Mouse (Mus musculus) CH12.LX (cell line): ENCODE results near the gene Phf1. TPM values are rescaled to one million over a fixed set of nuclear protein-coding genes. Genes with fewer than 3 reads are reported as not detected.
A peak's percentile ranks its signal among the peaks of the same experiment; 100 is the strongest.
"Not testable (repeated sequence)": the region's sequence is repeated elsewhere in the genome, so short reads cannot be mapped to it uniquely, and the experiment has no call there.

Experiments used
- DNase-seq: peaks from one replicate; pipeline ENCODE4 v3.0.0-alpha.2; 2013; ENCODE audit errors: extremely low read depth
- H3K27ac ChIP-seq: 2 replicates; pipeline ENCODE4 v1.5.1; 2012; ENCODE audit warnings: low read depth, mild to moderate bottlenecking, control low read depth, moderate library complexity; ENCODE audit not compliant: insufficient read depth
- H3K27me3 ChIP-seq: replicated peaks from 2 replicates; pipeline ENCODE3; 2012; ENCODE audit warnings: inconsistent platforms
- H3K36me3 ChIP-seq, 2 experiments: replicated peaks in 1 of 2; 2 replicates each; pipeline versions ENCODE3 to v1.6.1; 2012; ENCODE audit warnings: inconsistent platforms in 1 of 2, low read length in 1 of 2, mild to moderate bottlenecking in 1 of 2, mixed read lengths in 1 of 2, moderate library complexity in 1 of 2; ENCODE audit not compliant: control insufficient read depth in 1 of 2, insufficient read depth in 1 of 2
- H3K4me1 ChIP-seq, 2 experiments: 2 replicates each; pipeline ENCODE4 v1.6.1; 2012; ENCODE audit warnings: inconsistent platforms in 1 of 2, moderate library complexity in 1 of 2; ENCODE audit not compliant: insufficient read depth in 2 of 2, control insufficient read depth in 1 of 2
- H3K4me2 ChIP-seq: 2 replicates; pipeline ENCODE4 v1.6.1; 2012; ENCODE audit warnings: low read depth, mild to moderate bottlenecking, control low read depth; ENCODE audit not compliant: poor library complexity, insufficient read depth, severe bottlenecking
- H3K4me3 ChIP-seq, 3 experiments: fragments of 150-350 bp in 1 of 3; sonication (generic) in 1 of 3; replicated peaks in 1 of 3; 2 replicates each; pipeline versions ENCODE3 to v1.5.1; 2011 to 2012; ENCODE audit warnings: low read depth in 2 of 3, low read length in 2 of 3, mild to moderate bottlenecking in 2 of 3, moderate library complexity in 2 of 3, control low read depth in 1 of 3, improper control_type of control experiment in 1 of 3, inconsistent platforms in 1 of 3, mixed read lengths in 1 of 3; ENCODE audit not compliant: poor library complexity in 1 of 3
- H3K79me2 ChIP-seq: replicated peaks from 2 replicates; pipeline ENCODE4 v1.6.1; 2012; ENCODE audit warnings: mild to moderate bottlenecking, moderate library complexity; ENCODE audit not compliant: control insufficient read depth, poor library complexity, insufficient read depth, severe bottlenecking; ENCODE audit errors: extremely low read depth
- H3K9ac ChIP-seq: 2 replicates; pipeline ENCODE4 v1.6.1; 2012; ENCODE audit warnings: low read depth, mild to moderate bottlenecking, control low read depth, moderate library complexity; ENCODE audit not compliant: insufficient read depth
- H3K9me3 ChIP-seq: replicated peaks from 2 replicates; pipeline ENCODE3; 2012; ENCODE audit warnings: low read length, inconsistent platforms, mixed read lengths
- CTCF ChIP-seq, 2 experiments: IDR thresholded peaks in 1 of 2; conservative IDR thresholded peaks in 1 of 2; 2 replicates each; pipeline ENCODE4 v1.5.1; 2011 to 2012; ENCODE audit warnings: low read depth in 2 of 2, low read length in 2 of 2, improper control_type of control experiment in 1 of 2, inconsistent platforms in 1 of 2, mild to moderate bottlenecking in 1 of 2, moderate library complexity in 1 of 2
- E2F4 ChIP-seq: IDR thresholded peaks from 2 replicates; pipeline ENCODE4 v1.6.1; 2011; ENCODE audit warnings: low read depth, low read length, improper control_type of control experiment; ENCODE audit not compliant: insufficient replicate concordance
- EP300 ChIP-seq: IDR thresholded peaks from 2 replicates; pipeline ENCODE4 v1.6.1; 2011; ENCODE audit warnings: low read length, improper control_type of control experiment
- HCFC1 ChIP-seq: IDR thresholded peaks from 2 replicates; pipeline ENCODE4 v1.6.1; 2012; ENCODE audit warnings: low read depth, mild to moderate bottlenecking, inconsistent platforms, low read length, improper control_type of control experiment
- IRF4 ChIP-seq: IDR thresholded peaks from 2 replicates; pipeline ENCODE4 v1.6.1; 2014; ENCODE audit warnings: low read depth, mild to moderate bottlenecking, inconsistent platforms, low read length, improper control_type of control experiment
- MAZ ChIP-seq: IDR thresholded peaks from 2 replicates; pipeline ENCODE4 v1.6.1; 2012; ENCODE audit warnings: low read depth, mild to moderate bottlenecking, inconsistent platforms, low read length, improper control_type of control experiment, moderate library complexity
- MYC ChIP-seq: IDR thresholded peaks from 2 replicates; pipeline ENCODE4 v1.6.1; 2011; ENCODE audit warnings: low read depth, mild to moderate bottlenecking, improper control_type of control experiment, low read length
- PAX5 ChIP-seq: IDR thresholded peaks from 2 replicates; pipeline ENCODE4 v1.6.1; 2012; ENCODE audit warnings: low read length, inconsistent platforms, mixed read lengths
- RAD21 ChIP-seq: IDR thresholded peaks from 2 replicates; pipeline ENCODE4 v1.6.1; 2011; ENCODE audit warnings: low read depth, mild to moderate bottlenecking, low read length, improper control_type of control experiment, moderate library complexity
- SMC3 ChIP-seq: IDR thresholded peaks from 2 replicates; pipeline ENCODE4 v1.6.1; 2011; ENCODE audit warnings: low read depth, low read length, improper control_type of control experiment
- TBP ChIP-seq: conservative IDR thresholded peaks from 2 replicates; pipeline ENCODE4 v1.6.1; 2011; ENCODE audit warnings: low read depth, low read length, improper control_type of control experiment
- UBTF ChIP-seq: IDR thresholded peaks from 2 replicates; pipeline ENCODE4 v1.6.1; 2012; ENCODE audit warnings: low read depth, mild to moderate bottlenecking, inconsistent platforms, low read length, improper control_type of control experiment, moderate library complexity
- ZC3H11A ChIP-seq: IDR thresholded peaks from 2 replicates; pipeline ENCODE4 v1.6.1; 2012; ENCODE audit warnings: low read depth, mild to moderate bottlenecking, inconsistent platforms, low read length, improper control_type of control experiment
- ZKSCAN1 ChIP-seq: IDR thresholded peaks from 2 replicates; pipeline ENCODE4 v1.6.1; 2012; ENCODE audit warnings: low read depth, inconsistent platforms, low read length, improper control_type of control experiment, borderline replicate concordance
- ZNF384 ChIP-seq: IDR thresholded peaks from 2 replicates; pipeline ENCODE4 v1.6.1; 2012; ENCODE audit warnings: low read depth, low read length, improper control_type of control experiment, inconsistent platforms
- dilution Hi-C: fragments of 300-500 bp; cut with MboI; formaldehyde crosslinking; loops from 2 replicates; pipeline ENCODE4 v1.14.3; 2020; ENCODE audit warnings: low sequenced_read_pairs; ENCODE audit not compliant: extremely low pct_unique_long_range_greater_than_20kb, extremely low pct_ligation_motif_present
- in situ Hi-C: fragments of 300-500 bp; cut with MboI; formaldehyde crosslinking; loops from 3 replicates; pipeline ENCODE4 v1.14.3; 2019; ENCODE audit warnings: low sequenced_read_pairs, low pct_ligation_motif_present, low pct_unique_long_range_greater_than_20kb, mixed read lengths
- polyA plus RNA-seq: library from polyadenylated mRNA; unstranded; fragments of >175 nt; gene quantifications from 2 replicates; pipeline ENCODE4 v1.2.1, GENCODE M21; 2012; ENCODE audit warnings: low read depth; ENCODE audit not compliant: insufficient read length
- total RNA-seq, 2 experiments: library from RNA; depleted of rRNA; stranded (reverse); fragments of 300-350 nt in 1 of 2; fragments of >200 nt in 1 of 2; gene quantifications; 2 replicates each; pipeline ENCODE4 v1.2.3; 2012 to 2014

The Phf1 gene
- total and polyA plus RNA-seq, 3 experiments, result 1.7 to 4.1 (median 3.5) TPM

DNA sequence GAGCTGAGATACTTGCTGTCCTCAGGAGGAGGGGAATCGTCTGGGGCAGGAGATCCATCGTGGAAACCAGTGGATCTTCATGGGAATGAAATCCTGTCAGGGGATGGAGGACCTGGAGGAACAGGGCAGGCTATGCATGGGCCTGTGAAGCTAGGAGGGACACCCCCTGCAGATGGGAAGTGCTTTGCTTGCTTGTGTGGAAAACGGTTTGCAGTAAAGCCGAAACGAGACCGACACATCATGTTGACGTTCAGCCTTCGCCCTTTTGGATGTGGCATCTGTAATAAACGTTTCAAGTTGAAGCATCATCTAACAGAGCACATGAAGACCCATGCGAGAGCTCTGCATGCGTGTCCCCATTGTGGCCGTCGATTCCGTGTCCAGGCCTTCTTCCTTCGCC, 41.7 kb downstream of the Phf1 start:
- Histone ChIP-seq H3K9ac (0 out of 2 replicates have a peak overlapping the region, but pooled peaks have one; percentile 81), H3K4me1 (peaks cover 22 to 58% of the 10 kb centered on the region in 2 experiments), H3K27ac (no peak overlapping the region), H3K36me3 (peaks cover 34 to 53% of the 10 kb centered on the region in 2 experiments), H3K4me2 (peak overlapping the region; percentile 26; the same call in 1 of the 2 replicates), H3K79me2 (peaks cover 21% of the 10 kb centered on the region), H3K27me3 (no peaks in the 10 kb centered on the region), H3K9me3 (peaks cover 5% of the 10 kb centered on the region), H3K4me3 (no peak overlapping the region)
- no peak for DNase-seq
- dilution Hi-C loops (no loop called here), in situ Hi-C loops (no loop called here)
- TF ChIP-seq HCFC1 (no peak), ZNF384 (no peak), MAZ (no peak), EP300 (no peak), ZKSCAN1 (no peak), RAD21 (no peak), PAX5 (no peak), UBTF (no peak)

DNA sequence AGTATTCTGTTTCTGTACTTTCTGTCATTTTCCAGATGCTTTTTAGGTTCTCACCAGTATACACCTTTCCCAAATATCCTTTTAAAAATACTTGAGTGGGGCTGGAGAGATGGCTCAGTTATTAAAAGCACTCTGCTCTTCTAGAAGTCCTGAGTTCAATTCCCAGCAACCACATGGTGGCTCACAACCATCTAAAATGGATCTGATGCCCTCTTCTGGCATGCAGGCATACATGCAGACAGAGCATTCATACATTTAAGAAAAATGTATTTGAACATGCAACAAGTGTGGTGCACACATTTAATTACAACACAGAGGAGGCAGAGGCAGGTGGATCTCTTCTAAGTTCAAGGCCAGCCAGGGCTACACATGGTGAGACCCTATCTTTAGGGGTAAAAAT, 42.6 kb downstream of the Phf1 start:
- dilution Hi-C loops (no loop called here), in situ Hi-C loops (no loop called here)
- Histone ChIP-seq H3K4me1 (peaks cover 22 to 65% of the 10 kb centered on the region in 2 experiments), H3K36me3 (peaks cover 37 to 56% of the 10 kb centered on the region in 2 experiments), H3K4me3 (no peak overlapping the region), H3K9me3 (peaks cover 5% of the 10 kb centered on the region), H3K79me2 (peaks cover 21% of the 10 kb centered on the region), H3K27ac (no peak overlapping the region), H3K27me3 (no peaks in the 10 kb centered on the region), H3K9ac (no peak overlapping the region), H3K4me2 (no peak overlapping the region)
- DNase-seq, result no peak
- TF ChIP-seq RAD21 (peak; percentile 52), SMC3 (peak; percentile 48), CTCF (conservative IDR thresholded peaks at IDR 0.05 in 1 of 2, IDR thresholded peaks at IDR 0.05 in 1 of 2; ENCODE audit: low read depth in 2 of 2, low read length in 2 of 2) (peak; percentile 15 to 69; a peak in 3 of 4 replicates), MYC (peak; percentile 88), TBP (no peak), E2F4 (no peak), ZC3H11A (no peak), IRF4 (no peak)

DNA sequence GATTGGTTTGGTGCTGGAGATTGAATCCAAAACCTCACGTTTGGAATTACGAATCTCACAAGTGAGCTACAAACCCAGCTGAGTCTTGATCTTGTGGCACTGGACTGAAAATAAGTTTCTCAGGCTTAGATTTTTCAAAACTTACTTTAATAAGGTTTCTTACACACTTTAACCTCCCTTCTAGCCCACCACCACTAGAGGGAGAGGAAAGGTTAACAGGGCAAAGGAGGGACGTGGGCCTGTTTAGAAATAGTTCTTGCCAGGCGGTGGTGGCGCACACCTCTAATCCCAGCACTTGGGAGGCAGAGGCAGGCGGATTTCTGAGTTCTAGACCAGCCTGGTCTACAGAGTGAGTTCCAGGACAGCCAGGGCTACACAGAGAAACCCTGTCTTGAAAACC, 44.5 kb downstream of the Phf1 start:
- peak in 1 of 2 experiments; percentile 34; a peak in 2 of 4 replicates for TF ChIP-seq CTCF (conservative IDR thresholded peaks at IDR 0.05 in 1 of 2, IDR thresholded peaks at IDR 0.05 in 1 of 2; ENCODE audit: low read depth in 2 of 2, low read length in 2 of 2)
- peaks cover 22 to 71% of the 10 kb centered on the region in 2 experiments for H3K4me1 ChIP-seq
- DNase-seq, H3K27me3 ChIP-seq, H3K4me2 ChIP-seq, in situ Hi-C loops, H3K4me3 ChIP-seq, H3K27ac ChIP-seq, dilution Hi-C loops, H3K9ac ChIP-seq, H3K9me3 ChIP-seq: not testable (repeated sequence)
- peaks cover 21% of the 10 kb centered on the region for H3K79me2 ChIP-seq
- H3K36me3 ChIP-seq, result peaks cover 39 to 62% of the 10 kb centered on the region in 2 experiments
